Mouse (Mus musculus) kidney, embryonic 14.5 days (tissue): Measurements from ENCODE around the gene Crtam. TPM values are rescaled to one million over a fixed set of nuclear protein-coding genes. Genes with fewer than 3 reads are reported as not detected.

Source experiments
- ATAC-seq: fragments of 200-750 bp; cut with Nextera tagmentation; 2 replicates; pipeline ENCODE4 v1.8.0; 2017; ENCODE audit warnings: moderate number of reproducible peaks, mild to moderate bottlenecking, moderate TSS enrichment, moderate library complexity; ENCODE audit not compliant: low FRiP score, low TSS enrichment
- H3K27ac ChIP-seq: fragments of 300-500 bp; sonication (generic); 2 replicates; pipeline ENCODE4 v1.5.1; 2014; ENCODE audit warnings: low read depth, mild to moderate bottlenecking, low read length, moderate library complexity, mixed read lengths
- H3K27me3 ChIP-seq: fragments of 300-500 bp; sonication (generic); 2 replicates; pipeline ENCODE4 v1.6.1; 2014; ENCODE audit warnings: mild to moderate bottlenecking, low read length; ENCODE audit not compliant: control insufficient read depth, insufficient read depth
- H3K36me3 ChIP-seq: fragments of 300-500 bp; sonication (generic); 2 replicates; pipeline ENCODE4 v1.6.1; 2014; ENCODE audit warnings: low read length, mixed read lengths; ENCODE audit not compliant: control insufficient read depth, insufficient read depth
- H3K4me1 ChIP-seq: fragments of 300-500 bp; sonication (generic); 2 replicates; pipeline ENCODE4 v1.6.1; 2014; ENCODE audit warnings: low read length, mixed read lengths; ENCODE audit not compliant: control insufficient read depth, insufficient read depth
- H3K4me2 ChIP-seq: fragments of 300-500 bp; sonication (generic); replicated peaks from 2 replicates; pipeline ENCODE4 v1.6.1; 2014; ENCODE audit warnings: low read depth, mild to moderate bottlenecking, low read length
- H3K4me3 ChIP-seq: fragments of 300-500 bp; sonication (generic); 2 replicates; pipeline ENCODE4 v1.5.1; 2014; ENCODE audit warnings: mild to moderate bottlenecking, low read length
- H3K9ac ChIP-seq: fragments of 300-500 bp; sonication (generic); 2 replicates; pipeline ENCODE4 v1.6.1; 2014; ENCODE audit warnings: low read depth, mild to moderate bottlenecking, low read length, moderate library complexity
- H3K9me3 ChIP-seq: fragments of 300-500 bp; sonication (generic); 2 replicates; pipeline ENCODE4 v1.6.1; 2016; ENCODE audit warnings: low read length; ENCODE audit not compliant: control insufficient read depth
- WGBS: fragments of 180-500 bp; shearing (Covaris S2); extraction: QIAGEN DNeasy Blood & Tissue Kit; methylation state at CpG from one replicate; pipeline ENCODE4 v1.1.7; 2014; 5-methylcytosine and 5-hydroxymethylcytosine counted together
- polyA plus RNA-seq: library from polyadenylated mRNA; unstranded; fragments of >200 nt; fragmentation: Nextera tagmentation; extraction: Ambion mirVana; gene quantifications from 2 replicates; pipeline ENCODE4 v1.2.1, GENCODE M21; 2014

Crtam gene
- polyA plus RNA-seq, 1 experiment from 2014 or later: 0.15 TPM

- Histone ChIP-seq H3K4me3 (no peak overlapping the region), H3K4me1 (no peaks in the 10 kb centered on the region), H3K27ac (no peak overlapping the region), H3K27me3 (no peaks in the 10 kb centered on the region), H3K4me2 (no peak overlapping the region), H3K9me3 (no peaks in the 10 kb centered on the region), H3K9ac (no peak overlapping the region), H3K36me3 (no peaks in the 10 kb centered on the region; the same call in 1 of the 2 replicates)
- ATAC-seq: no peak
- 68% methylated on average over 4 of the region's 4 CpGs for WGBS
Observed at GRCm38 (mm10) chr9:41014512-41014911, 10.1 kb upstream of the Crtam start.

DNA sequence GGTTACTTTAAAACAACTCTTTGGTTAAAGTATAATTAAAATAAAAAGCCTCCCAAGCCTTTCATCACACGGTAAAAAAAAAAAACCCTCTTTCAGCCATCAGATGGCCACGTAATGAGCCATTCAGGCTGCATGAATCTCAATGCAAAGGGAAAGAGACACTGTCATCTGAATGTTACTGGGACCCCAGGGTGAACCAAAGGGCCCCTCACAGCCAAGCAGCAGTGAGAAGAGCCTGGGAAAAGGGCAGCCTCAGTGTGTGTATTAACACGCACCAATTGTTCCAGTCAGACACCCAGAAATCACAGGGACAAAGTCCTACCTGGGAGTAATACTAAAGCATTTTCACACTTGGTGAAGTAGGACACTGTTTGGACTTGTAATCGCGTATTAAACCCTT, 8.0 kb upstream of the Crtam start:
- H3K4me1 ChIP-seq: no peaks in the 10 kb centered on the region
- H3K9me3 ChIP-seq: no peaks in the 10 kb centered on the region
- no peaks in the 10 kb centered on the region for H3K27me3 ChIP-seq
- H3K27ac ChIP-seq: no peak overlapping the region
- ATAC-seq: no peak
- no peaks in the 10 kb centered on the region; the same call in 1 of the 2 replicates for H3K36me3 ChIP-seq
- 86% methylated on average over 5 of the region's 5 CpGs for WGBS
- no peak overlapping the region for H3K4me2 ChIP-seq
- no peak overlapping the region for H3K9ac ChIP-seq
- no peak overlapping the region for H3K4me3 ChIP-seq

DNA sequence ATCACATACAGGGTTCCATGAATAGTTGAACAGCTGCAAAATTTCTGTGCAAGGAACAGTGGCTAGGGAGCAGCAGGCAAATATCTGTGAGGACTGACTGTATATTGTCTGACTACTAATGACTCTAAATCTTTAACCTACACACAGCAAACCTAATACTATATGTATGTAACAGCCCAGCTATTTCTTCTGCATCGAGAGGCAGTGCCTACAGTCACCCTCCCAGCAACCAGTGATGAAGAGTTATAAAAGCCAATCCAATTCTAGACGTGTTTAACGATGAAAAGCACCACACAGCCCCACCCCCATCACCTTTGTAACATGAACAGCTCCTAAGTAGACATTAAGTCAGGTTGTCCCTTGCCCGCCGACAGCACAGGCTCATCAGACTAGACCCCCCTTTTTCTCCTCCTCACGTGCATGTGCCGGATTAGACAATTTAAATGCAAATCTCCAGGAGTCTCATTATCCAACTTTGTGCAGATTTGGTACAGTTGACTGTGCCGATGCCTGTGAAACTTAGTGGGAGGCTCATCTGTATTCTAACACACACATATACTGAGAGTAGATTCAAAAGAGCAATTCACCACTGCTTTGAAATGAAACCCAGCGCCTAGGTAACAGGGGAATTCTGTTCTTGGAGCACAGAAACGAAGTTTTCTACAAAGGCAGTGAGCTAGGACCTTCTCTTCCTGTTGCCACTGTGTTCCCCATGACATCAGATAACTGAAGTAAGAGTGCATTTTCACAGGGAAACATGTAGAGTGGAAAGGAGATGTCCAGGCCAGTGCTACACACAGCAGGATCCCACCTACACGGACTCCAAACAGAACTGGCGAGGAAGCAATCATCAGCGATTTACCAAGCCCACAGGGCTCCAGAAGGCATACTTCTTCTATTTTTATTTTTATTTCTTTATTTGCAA, 7.3 kb upstream of the Crtam start:
- H3K27me3 ChIP-seq: no peaks in the 10 kb centered on the region
- no peaks in the 10 kb centered on the region; the same call in 1 of the 2 replicates for H3K36me3 ChIP-seq
- H3K4me2 ChIP-seq: no peak overlapping the region
- no peak for ATAC-seq
- WGBS: 60% methylated on average over 13 of the region's 13 CpGs
- no peak overlapping the region for H3K27ac ChIP-seq
- no peak overlapping the region for H3K4me3 ChIP-seq
- H3K9me3 ChIP-seq: no peaks in the 10 kb centered on the region
- H3K4me1 ChIP-seq: no peaks in the 10 kb centered on the region
- H3K9ac ChIP-seq: no peak overlapping the region

- H3K4me1 ChIP-seq: no peaks in the 10 kb centered on the region
- no peaks in the 10 kb centered on the region for H3K27me3 ChIP-seq
- no peak overlapping the region for H3K4me2 ChIP-seq
- ATAC-seq: no peak
- H3K36me3 ChIP-seq: no peaks in the 10 kb centered on the region
- H3K27ac ChIP-seq: no peak overlapping the region
- H3K9ac ChIP-seq: no peak overlapping the region
- H3K9me3 ChIP-seq: no peaks in the 10 kb centered on the region
- no peak overlapping the region for H3K4me3 ChIP-seq
- WGBS: 30% methylated on average over 1 of the region's 1 CpGs
Observed at GRCm38 (mm10) chr9:41007785-41008184, 3.4 kb upstream of the Crtam start.

- no peak for ATAC-seq
- no peak overlapping the region for H3K4me2 ChIP-seq
- H3K27ac ChIP-seq: no peak overlapping the region
- 84% methylated on average over 7 of the region's 7 CpGs for WGBS
- no peaks in the 10 kb centered on the region for H3K4me1 ChIP-seq
- no peaks in the 10 kb centered on the region for H3K9me3 ChIP-seq
- H3K9ac ChIP-seq: no peak overlapping the region
- no peaks in the 10 kb centered on the region for H3K27me3 ChIP-seq
- H3K4me3 ChIP-seq: no peak overlapping the region
- H3K36me3 ChIP-seq: no peaks in the 10 kb centered on the region
Observed at GRCm38 (mm10) chr9:40997116-40997779, 7.2 kb downstream of the Crtam start.

DNA sequence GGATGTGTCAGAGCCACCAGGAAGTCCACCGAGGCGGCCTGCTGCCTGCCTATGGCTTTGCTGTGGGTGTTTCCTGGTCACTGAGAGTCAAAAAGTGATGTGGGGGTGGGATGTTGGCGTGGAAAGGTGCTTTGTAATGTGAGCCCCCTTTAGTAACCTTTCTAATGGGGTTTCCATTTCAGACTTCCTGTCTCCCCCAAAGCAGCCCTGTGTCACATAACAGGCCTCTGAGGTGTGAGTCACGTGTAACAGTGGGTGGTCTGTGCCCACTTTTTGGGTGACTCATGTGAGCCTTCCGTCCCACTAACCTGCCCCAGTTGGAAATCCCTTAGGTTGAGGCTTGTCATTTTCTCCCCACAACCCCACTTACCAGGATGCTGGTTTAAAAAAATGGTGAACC, 10.4 kb downstream of the Crtam start:
- H3K4me2 ChIP-seq: no peak overlapping the region
- 26% methylated on average over 5 of the region's 5 CpGs for WGBS
- no peak overlapping the region for H3K4me3 ChIP-seq
- H3K36me3 ChIP-seq: no peaks in the 10 kb centered on the region
- H3K9me3 ChIP-seq: no peaks in the 10 kb centered on the region
- no peak overlapping the region for H3K9ac ChIP-seq
- no peak overlapping the region for H3K27ac ChIP-seq
- H3K27me3 ChIP-seq: no peaks in the 10 kb centered on the region
- no peaks in the 10 kb centered on the region for H3K4me1 ChIP-seq
- no peak for ATAC-seq

- Histone ChIP-seq H3K4me3 (no peak overlapping the region), H3K4me2 (no peak overlapping the region), H3K27me3 (no peaks in the 10 kb centered on the region), H3K27ac (no peak overlapping the region), H3K9me3 (no peaks in the 10 kb centered on the region), H3K9ac (no peak overlapping the region), H3K36me3 (no peaks in the 10 kb centered on the region), H3K4me1 (no peaks in the 10 kb centered on the region)
- ATAC-seq: no peak
- 93% methylated on average over 6 of the region's 6 CpGs for WGBS
Observed at GRCm38 (mm10) chr9:40991511-40991910, 12.9 kb downstream of the Crtam start.

DNA sequence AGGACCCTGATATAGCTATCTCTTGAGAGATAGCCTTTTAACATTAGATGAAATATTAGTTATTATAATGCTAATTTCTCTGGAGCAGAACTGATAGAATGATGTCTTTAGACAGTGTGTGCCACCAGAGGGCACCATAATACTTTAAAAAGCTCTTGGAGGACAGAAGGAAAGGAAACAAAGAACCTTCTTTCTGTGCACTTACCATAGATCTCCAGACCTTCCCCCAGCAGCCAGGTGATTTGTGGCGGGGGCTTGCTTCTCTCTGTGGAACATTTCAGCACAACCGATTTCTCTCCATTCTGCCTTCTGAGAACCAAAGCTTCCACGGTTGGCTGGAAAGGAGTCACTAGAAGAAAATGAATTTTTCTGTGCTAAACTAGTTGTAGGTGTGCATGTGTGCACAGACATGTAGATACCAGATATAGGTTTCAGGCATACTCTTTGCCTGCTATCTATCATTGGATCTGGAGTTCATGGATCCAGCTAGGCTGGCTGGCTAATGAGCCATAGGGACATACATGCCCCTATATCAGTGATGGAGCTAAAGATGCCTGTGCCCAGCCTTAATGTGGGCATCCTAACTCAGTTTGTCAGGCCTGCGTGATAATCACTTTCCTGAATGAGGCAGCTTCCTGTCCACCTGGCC, 14.4 kb downstream of the Crtam start:
- no peak for ATAC-seq
- H3K36me3 ChIP-seq: no peaks in the 10 kb centered on the region
- H3K4me2 ChIP-seq: no peak overlapping the region
- H3K4me1 ChIP-seq: no peaks in the 10 kb centered on the region
- H3K27me3 ChIP-seq: no peaks in the 10 kb centered on the region
- no peak overlapping the region for H3K4me3 ChIP-seq
- no peak overlapping the region for H3K27ac ChIP-seq
- 42% methylated on average over 4 of the region's 4 CpGs for WGBS
- H3K9me3 ChIP-seq: no peaks in the 10 kb centered on the region
- H3K9ac ChIP-seq: no peak overlapping the region

GRCm38 (mm10) chr9:40984313-40984712, 20.1 kb downstream of the Crtam start:
- Histone ChIP-seq H3K36me3 (no peaks in the 10 kb centered on the region), H3K4me2 (no peak overlapping the region), H3K27ac (no peak overlapping the region), H3K27me3 (no peaks in the 10 kb centered on the region), H3K4me1 (no peaks in the 10 kb centered on the region), H3K9me3 (no peaks in the 10 kb centered on the region), H3K9ac (no peak overlapping the region), H3K4me3 (no peak overlapping the region)
- WGBS: 66% methylated on average over 3 of the region's 3 CpGs
- no peak for ATAC-seq
